Mouse (Mus musculus) left cerebral cortex, postnatal 14 days (tissue): ENCODE data around the gene Arnt2. TPM values are rescaled to one million over a fixed set of nuclear protein-coding genes. Genes with fewer than 3 reads are reported as not detected.

Experiments
- DNase-seq, 2 experiments: peaks; one replicate each; pipeline ENCODE4 v3.0.0; 2021 to 2022; ENCODE audit warnings: low spot score in 2 of 2, mixed read lengths in 1 of 2
- intact Hi-C: fragments of 180-260 bp; cut with DNase I; formaldehyde crosslinking; loops from one replicate; pipeline ENCODE4 v1.15.1; 2025
- total RNA-seq, 2 experiments: library from RNA; stranded (reverse); gene quantifications; 2 replicates each; pipeline ENCODE4 v1.2.3; 2021

Arnt2 gene
- total RNA-seq, 2 experiments from 2014 or later = 189 to 193 TPM

DNA sequence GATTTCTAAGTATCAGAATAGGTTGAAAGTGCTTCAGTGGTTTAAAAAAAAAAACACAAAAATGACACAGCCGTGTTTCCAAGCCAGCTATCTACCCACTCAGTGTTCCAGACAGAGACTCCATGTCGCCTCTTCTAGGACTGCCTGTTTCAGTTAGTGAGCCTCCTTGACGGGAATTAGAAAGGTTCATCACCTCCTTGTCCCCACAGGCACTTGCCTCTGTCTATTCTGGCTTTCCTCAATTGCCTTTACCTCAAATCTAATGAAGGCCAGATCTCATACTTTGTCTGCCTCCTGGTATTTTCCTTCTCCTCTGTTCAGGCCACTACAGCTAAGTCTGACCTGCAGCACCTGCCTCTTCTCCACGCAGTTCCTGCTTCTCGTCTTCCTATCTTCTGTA is 1.7 kb downstream of the Arnt2 start:
- DNase-seq = no peak
- intact Hi-C loops = loop anchor here (5.0 kb wide), 1 partner anchor 36 kb away; no protein-coding TSS in a partner anchor

DNA sequence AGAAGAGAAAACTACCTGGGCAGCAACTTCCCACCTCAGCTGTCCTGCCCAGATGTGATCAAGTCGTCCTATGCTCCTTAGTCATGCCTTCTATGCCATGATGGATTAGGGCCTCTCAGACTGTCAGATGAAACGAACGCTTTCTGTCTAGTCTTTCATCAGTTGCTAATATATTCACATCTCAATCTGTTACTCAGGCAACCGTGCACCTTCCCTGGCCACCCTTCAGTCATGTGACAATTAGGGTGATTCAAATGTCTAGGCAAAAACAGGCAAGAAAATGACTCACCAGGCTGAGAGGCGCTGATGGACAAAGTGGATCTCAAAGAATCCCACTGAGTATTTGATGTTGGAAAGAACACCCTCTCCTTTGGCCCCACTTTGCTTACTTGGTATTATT is 6.6 kb downstream of the Arnt2 start:
- intact Hi-C loops = no loop called here
- DNase-seq = no peak

DNA sequence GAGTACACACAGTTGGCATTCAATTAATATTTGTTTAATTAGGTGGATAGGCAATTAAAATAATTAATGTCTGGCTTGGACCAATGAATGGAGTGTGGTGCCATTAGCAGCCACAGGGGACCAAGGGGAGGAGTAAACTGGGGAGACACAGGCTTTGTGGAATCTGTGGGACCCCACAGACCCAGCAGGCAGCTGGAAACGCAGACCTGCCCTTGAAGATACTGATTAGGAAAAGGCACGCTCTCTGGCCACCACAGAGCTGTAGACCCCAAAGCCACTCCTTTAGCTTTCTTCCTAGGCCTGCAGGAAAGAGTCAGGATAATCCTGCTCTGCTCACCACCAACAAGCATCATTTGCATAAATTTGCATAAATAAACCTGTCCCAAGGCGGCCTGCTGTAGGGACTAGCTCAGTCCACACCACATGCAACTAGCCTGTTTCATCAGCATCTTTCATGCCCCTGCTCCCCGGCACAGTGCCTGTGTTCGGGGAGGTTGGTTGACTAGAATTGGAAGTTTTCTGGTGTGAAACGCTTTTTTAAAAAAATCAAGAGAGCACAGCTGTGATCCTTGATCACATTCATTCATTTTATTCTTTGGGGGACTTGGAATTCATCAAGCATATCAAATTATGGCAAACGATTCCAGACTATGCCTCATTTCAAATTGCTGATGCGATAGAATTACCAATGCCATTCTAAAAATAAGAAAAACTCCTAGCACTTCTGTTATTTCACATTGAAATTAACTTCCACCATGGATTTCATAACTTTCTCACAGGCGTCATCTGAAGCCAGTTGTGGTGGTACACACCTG is 8.1 kb downstream of the Arnt2 start:
- peak in 1 of 2 experiments; percentile 23 for DNase-seq
- intact Hi-C loops = no loop called here

DNA sequence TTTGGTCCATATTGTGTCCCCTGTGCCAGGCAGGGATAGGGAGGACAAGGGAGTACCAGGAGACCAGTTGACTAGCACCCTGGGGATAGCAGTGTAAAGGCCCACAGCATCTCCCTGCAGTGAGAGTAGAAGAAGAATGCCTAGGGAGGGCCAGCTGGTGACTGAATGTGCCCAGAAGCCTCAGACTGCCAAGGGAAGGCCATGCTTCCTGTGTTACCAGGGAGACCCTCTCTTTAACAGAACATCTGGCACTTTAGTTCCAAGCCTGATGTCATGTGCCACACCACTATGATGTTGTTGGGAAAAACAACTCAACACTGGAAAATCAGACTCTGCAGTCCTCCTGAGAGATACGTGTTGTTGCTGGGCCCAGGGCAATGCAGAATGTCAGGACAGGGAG is 12.7 kb downstream of the Arnt2 start:
- peak in 1 of 2 experiments; percentile 51 for DNase-seq

DNA sequence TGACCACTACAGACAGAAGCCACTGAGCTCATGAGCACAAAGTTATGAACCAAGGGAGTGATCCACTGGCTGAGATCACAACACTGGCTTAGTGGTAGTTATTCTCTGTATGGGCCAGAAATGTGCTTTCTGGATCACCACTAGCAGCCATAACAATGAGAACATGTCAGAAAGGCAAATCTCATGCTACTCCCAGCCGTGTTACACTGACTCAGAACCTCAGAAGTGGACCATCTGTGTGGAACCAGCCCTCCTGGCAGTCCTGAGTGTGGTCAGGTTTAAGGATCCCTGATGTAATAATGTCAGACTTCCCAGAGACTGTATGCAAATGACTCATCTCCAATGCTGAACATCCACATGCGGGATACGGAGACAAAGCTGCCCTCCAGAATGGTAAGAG is 13.4 kb downstream of the Arnt2 start:
- intact Hi-C loops = no loop called here
- DNase-seq = no peak

More for the DNA sequence above, 12.7 kb downstream of the Arnt2 start:
- intact Hi-C loops = no loop called here

DNA sequence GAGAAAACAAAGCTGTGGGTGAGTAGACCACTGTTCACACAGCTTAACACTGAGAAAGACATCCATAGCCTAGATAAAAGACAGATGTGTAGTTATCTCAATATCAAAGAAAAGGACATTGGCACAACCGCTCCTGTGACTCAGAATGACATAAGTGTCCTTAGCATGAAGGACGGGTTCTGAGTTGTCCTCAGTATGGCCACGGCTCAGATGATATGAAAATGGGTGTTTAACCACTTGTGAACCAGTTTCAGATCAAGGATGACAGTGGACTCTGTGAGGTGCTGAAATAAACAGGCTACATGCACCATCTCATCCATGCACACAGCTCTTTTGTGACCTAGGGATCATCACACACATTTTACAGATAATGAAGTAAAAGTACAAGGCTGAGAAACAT is 22.1 kb downstream of the Arnt2 start:
- intact Hi-C loops = no loop called here

DNA sequence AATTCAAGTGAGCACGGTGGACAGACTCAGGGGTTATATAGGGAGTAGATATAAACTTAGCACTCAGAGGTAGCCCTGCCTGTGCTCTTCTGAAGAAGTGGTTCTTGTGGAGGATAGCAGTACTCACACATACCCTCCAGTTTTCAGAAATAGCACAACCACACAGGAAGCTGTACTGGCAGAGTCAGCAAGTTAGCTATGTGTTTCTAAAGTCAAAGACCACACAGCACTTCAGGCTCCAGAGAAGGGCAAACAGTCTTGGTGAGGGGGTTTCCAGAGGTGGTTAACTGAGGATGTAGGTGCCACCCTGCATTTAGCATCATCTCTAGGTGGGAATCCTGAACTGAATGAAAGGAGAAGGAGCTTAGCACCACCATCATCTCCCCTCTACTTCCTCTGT is 23.5 kb downstream of the Arnt2 start:
- no peak for DNase-seq
- intact Hi-C loops = no loop called here

More for the DNA sequence above, 22.1 kb downstream of the Arnt2 start:
- no peak for DNase-seq

DNA sequence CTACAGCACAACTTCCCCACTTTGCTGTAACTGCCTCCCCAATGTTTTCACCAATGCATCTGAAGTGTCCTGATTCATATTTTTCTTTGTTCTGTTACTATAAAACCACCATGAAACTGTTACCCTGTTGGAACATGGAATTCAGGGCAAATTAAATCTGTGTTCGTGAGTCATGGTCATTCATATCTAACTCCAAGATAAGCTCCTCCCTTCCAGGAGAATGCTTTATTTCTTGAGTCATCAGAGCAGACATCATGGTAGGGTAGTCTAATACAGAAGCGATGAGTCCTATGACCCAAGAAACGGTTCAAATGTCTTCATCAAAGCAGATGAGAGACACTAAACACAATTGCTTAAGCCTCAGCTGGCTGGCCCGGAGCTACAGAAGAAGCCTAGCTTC is 25.2 kb downstream of the Arnt2 start:
- no peak for DNase-seq
- intact Hi-C loops = no loop called here

DNA sequence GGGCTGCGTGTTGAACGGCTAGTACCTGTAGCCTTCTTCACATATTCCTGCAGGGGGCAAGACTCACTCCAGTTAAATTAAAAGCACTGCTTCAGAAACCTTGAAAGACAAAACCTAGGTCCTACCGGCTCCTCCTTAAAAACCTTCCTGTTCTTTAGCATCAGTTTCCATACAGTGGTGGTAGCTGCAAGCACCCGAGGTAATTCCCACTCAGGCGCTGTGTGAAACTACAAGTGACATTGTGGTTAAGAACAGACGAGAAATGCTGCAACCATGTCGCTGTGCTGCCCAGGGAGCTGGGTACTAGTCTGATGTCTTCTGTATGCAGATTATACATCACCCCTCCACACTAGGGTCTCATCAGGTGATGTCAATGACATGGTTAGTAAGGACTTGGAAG is 25.9 kb downstream of the Arnt2 start:
- DNase-seq = no peak
- intact Hi-C loops = no loop called here

DNA sequence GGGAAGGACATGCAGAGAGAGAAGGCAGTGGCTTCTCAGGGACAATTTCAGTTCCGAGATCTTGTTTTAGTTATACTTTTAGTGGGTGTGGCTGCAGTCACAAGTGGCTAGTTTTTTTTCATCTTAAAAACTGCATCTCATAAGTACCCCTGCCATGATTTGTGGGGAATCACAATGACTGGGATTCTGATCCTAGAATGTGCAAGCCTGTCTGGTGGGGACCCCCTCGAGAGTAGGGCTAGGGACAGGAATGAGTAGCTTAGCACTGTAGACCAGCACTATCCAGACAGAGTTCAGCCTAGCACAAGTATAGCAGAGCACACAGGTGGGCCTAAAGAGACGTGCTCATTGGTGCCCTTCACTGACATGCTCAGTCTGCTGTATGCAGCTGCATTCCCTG is 27.6 kb downstream of the Arnt2 start:
- DNase-seq = no peak
- intact Hi-C loops = no loop called here

DNA sequence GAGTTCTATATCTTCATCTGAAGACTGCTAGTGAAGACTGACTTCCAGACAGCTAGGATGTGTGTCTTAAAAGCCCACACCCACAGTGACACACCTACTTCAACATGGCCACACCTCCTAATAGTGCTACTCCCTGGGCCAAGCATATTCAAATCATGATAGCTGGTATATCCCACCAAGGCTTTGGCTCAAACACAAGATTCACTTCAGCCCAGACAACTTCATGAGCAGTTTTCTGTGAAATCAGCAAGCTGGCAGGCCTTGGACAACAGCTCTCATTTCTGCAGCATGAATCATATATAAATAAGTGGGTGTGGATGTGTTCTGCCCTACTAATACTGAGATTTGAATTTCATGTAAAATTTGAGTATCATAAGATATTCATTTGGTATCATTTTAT is 29.2 kb downstream of the Arnt2 start:
- intact Hi-C loops = no loop called here
- no peak for DNase-seq

DNA sequence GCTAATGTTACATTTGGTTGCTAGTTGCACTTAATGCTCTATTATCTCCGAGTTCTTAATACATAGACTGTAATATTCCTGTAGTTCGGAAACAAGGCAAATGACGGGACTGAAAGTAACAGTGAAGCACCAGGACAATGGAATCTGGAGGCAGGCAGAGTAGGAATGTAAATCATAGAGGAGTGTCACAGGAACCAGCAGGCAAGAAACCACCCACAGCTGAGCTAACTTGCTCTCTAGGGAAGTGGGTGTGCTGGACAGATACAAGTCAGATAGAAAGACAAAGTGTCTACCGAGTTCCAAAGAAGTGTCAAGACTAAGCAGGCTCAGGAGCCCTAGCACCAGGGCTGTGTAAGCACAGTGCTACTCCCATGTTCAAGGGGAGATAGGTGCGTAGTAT is 32.6 kb downstream of the Arnt2 start:
- intact Hi-C loops = no loop called here
- no peak for DNase-seq

DNA sequence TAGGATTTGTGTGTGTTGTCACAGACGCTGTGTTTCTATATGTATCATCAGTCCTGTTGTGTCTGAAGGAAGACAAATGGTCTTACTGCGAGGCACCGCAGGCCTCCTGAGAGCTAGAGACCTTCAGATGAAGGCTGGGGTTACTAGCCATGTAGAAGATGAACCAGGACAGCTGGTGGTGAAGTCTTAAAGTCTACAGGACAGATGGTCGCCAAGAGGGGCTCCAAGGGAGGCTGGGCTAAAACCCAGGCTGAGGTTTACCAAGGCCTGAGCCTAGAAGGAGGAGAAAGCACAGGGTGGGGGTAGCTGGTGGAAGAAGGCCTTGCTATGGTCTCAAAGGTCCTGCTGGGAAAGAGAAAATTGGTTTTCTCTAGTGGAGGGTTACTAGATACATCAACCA is 36.3 kb downstream of the Arnt2 start:
- intact Hi-C loops = loop anchor here (5.0 kb wide), 1 partner anchor 34 kb away; no protein-coding TSS in a partner anchor
- DNase-seq = no peak

DNA sequence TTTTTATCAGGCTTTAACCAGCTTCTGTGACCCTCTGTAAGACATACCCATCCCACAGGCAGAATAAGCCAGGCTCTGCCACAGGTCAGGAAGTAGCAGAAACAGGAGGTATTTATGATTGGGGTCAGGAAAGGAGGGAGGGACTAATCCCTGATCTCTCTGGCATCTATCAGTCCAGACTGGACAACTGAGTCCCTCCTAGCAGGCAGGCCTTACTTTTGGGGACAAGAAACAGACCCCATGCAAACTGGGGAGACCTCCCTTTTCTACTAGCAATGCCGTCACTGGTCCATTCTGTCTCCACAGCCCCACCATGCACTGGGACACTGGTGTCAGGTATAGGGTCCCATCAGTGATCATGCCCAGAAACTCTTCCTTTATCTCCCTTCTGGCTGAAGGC is 37.1 kb downstream of the Arnt2 start:
- intact Hi-C loops = loop anchor here (5.0 kb wide), 1 partner anchor 34 kb away; no protein-coding TSS in a partner anchor
- no peak for DNase-seq

DNA sequence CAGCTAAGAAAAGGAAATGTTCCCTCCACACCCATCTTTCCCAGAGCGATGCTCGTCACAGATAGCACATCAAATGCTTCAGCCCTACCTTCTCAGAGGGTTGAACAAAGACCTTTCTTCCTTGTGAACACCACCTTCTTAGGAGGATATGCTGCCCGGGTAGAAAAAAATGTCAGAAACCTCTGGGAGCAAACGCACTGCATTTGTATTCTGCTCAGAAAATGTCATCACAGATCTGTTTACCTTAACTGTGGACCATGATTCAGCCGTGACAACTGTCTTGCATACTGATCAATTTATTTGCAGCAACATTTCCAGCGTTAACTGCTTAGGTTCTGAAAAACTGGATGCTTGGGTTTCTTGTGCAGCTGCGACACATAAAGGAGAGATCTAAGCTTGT is 37.7 kb downstream of the Arnt2 start:
- DNase-seq = peak; percentile 32 to 58
- intact Hi-C loops = loop anchor here (5.0 kb wide), 1 partner anchor 35 kb away; no protein-coding TSS in a partner anchor

DNA sequence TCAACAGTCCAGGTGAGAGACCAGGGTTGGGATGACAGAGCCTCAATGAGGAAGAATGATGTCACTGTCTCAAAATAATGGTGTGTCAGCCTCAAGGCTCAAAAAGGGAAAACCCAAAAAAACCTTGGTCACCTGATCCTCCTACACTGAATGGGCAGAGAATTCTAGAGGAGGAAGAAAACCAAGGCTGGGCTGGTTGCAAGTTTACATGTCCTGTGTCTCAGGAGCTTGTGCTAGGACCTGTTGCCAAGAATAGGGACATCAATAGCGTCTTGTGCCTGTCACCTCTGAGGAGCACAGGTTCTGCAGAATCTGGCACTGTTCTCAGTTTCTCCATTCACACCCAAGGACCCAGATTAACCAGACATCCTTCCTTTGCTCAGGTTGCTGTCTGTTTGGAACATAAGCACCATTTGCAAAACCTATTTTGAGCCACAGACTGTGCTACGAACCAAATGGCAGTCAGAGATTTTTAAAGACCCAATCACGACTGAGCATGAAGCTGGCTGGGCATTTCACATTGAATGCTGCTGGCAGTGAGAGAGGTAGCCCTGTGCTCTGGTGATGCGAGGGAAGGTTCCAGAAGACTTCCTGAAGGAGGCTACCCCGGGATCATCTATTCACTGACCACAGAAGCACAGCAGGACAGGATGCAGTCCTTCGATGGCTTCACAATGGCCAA is 38.9 kb downstream of the Arnt2 start:
- peak; percentile 57 to 62 for DNase-seq

DNA sequence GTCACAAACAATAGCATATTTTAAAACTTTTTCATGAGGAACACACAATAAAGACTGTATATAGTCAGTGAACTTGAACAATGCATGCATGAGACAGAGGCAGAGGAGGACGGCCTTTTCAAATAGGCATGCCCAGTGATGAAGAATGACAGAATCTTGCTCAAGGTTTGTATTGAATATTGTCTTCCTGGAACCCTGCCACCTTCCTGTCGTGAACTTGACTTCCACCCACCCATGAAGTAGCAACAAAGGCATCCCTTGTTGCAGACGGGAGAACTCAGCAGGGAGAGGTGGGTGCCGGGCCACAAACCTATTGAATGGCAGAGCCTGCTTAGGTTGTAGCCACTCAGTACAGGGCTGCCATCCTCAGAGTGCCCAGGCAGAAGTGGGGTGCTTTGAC is 43.7 kb downstream of the Arnt2 start:
- no peak for DNase-seq
- intact Hi-C loops = no loop called here

More for the DNA sequence above, 38.9 kb downstream of the Arnt2 start:
- intact Hi-C loops = loop anchor here (5.0 kb wide), 1 partner anchor 36 kb away; no protein-coding TSS in a partner anchor

DNA sequence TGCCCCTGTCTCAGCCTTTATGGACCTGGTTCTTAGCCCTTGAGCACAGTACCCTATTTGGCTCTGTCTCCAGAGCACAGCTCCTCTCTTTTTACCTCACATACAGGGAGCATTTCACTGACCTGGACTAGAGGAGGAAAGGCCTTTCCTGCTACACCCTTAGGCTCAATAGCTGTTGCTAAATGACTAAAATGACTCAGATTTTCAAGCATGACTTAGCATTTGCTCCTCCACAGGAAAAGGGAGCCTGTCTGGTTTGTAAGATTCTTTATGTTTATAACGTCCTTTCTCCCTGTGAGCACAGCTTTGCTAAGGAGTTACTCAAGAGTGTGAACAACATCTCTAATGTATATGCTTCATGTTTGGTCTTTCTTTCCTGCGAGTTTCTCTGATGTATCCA is 47.3 kb downstream of the Arnt2 start:
- intact Hi-C loops = no loop called here
- no peak for DNase-seq

DNA sequence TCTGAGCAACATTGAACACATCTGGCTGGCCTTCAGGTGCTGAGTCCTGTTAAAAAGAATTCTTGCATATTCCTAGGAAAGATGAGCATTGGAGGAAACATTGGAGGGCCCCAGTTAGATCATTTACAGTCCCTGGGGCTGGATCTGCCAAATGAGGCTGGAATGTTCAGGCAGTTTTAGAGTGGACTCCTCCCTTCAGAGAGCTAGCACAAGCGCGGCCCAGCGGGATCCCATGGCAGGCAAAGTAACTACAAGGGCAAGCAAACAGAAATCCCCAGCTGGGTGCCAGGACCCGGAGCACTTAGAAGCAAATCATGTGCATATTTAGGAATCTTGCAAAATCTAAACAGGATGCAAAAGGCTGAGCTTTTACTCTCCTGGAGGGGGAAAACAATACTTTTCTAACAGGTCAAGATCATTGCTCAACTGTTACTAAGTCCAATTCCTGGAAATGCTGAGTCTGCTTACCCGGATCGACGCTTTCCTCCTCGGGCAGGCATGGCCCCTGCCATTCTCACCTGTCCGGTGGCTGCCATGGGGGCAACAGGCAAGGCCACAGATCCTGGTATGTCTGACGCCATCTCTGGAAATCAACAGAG is 48.8 kb downstream of the Arnt2 start:
- no peak for DNase-seq
- intact Hi-C loops = no loop called here

DNA sequence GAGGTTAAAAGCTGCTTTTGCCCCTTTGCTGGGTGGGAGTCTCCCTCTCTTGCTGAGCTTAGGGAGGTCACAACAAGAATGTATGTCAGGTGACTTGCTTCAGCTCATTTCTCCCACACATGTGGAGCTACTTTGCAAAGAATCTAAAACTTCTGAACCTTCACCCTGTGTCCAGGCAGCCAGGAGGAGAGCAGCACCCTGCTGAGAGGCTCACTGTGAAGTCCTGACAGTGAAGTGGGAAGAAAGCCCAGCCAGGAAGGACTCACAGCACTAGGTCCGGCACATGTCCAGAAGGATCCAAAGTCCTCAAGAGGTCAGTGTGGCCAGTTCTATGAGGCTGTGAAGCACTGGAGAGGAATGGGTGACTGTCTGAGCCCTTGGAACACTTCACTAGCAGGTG is 51.5 kb downstream of the Arnt2 start:
- intact Hi-C loops = loop anchor here (5.0 to 10.0 kb wide), 5 partner anchors 71 to 444 kb away; partner anchors contain the start of gene Cemip
- DNase-seq = no peak
